Mouse (Mus musculus): ENCODE measurements around the gene Zfp629. TPM values are rescaled to one million over a fixed set of nuclear protein-coding genes. Genes with fewer than 3 reads are reported as not detected.

The Zfp629 gene
- total and polyA plus RNA-seq, 3 experiments, result 10.8 to 12.6 TPM; not detected in 1

DNA sequence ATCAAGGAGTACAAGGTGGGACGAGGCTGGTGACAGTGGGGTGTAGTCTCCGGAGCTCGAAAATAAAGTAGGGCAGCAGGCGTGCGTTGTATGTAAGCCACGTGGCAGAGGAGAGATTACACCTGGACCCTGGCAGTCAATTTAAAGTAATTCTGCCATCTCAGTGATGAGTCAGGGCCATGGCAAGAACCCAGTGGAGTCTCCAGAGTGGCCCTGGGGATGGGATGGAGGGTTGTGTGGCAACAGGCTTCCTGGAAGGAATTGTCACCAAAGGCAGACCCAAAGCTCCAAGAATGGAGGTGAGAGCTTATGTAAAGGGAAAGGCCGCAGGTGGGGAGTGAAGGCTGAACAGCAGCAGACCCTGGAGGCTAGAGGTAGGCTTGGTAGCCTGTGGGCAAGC, 15.0 kb downstream of the Zfp629 start:
- Histone ChIP-seq H3K4me1 (ENCODE audit: control insufficient read depth in 1 of 2, insufficient read depth in 2 of 2, low read length in 2 of 2) (no peaks in the 10 kb centered on the region), H3K36me3 (ENCODE audit: control insufficient read depth in 1 of 2, insufficient read depth in 2 of 2, low read length in 2 of 2) (peaks cover 0 to 12% of the 10 kb centered on the region in 2 experiments; a peak in 2 of 4 replicates), H3K79me2 (ENCODE audit: control insufficient read depth, insufficient read depth, low read length, poor library complexity) (no peaks in the 10 kb centered on the region), H3K4me3 (ENCODE audit: control insufficient read depth in 1 of 2, insufficient read depth in 1 of 2, low read depth in 2 of 2, low read length in 2 of 2) (no peak overlapping the region), H3K27me3 (ENCODE audit: control insufficient read depth in 1 of 2, insufficient read depth in 2 of 2, low read length in 2 of 2) (no peaks in the 10 kb centered on the region), H3K27ac (ENCODE audit: control insufficient read depth, low read depth, low read length) (no peak overlapping the region), H3K9me3 (replicated peaks; ENCODE audit: insufficient read depth, low read length) (no peaks in the 10 kb centered on the region), H3K9ac (ENCODE audit: control insufficient read depth, low read depth, low read length, poor library complexity, severe bottlenecking) (no peak overlapping the region)
- TF ChIP-seq ELF1 (IDR thresholded peaks at IDR 0.05; ENCODE audit: low read depth, low read length), result no peak
- no peak for DNase-seq (ENCODE audit: low read depth, low spot score)

DNA sequence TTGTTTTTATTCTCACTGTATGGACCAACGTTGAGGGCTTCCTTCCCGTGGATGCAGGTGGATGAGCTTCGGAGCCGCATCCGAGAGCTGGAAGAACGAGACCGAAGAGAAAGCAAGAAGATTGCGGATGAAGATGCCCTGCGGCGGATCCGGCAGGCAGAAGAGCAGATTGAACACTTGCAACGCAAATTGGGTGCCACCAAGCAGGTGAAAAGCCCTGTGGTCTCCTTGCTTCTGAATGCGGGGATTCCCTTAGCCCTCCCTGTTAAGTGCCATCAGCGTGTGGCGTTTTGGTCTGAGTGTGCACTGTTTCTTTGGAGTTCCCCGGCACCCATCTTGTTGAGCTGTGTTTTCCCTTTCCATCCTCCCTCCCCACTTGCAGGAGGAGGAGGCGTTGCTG, 18.9 kb downstream of the Zfp629 start:
- TF ChIP-seq MYB (IDR thresholded peaks at IDR 0.05; ENCODE audit: low read depth, low read length) (no peak), UBTF (IDR thresholded peaks at IDR 0.05; ENCODE audit: borderline replicate concordance, insufficient read depth, low read depth, low read length) (no peak), ETS1 (IDR thresholded peaks at IDR 0.05; ENCODE audit: low read depth, low read length) (no peak), MYC (IDR thresholded peaks at IDR 0.05; ENCODE audit: low read depth, low read length) (no peak), NELFE (IDR thresholded peaks at IDR 0.05; ENCODE audit: low read depth, low read length) (no peak), TBP (IDR thresholded peaks at IDR 0.05; ENCODE audit: low read depth, low read length) (no peak), ZC3H11A (IDR thresholded peaks at IDR 0.05; ENCODE audit: low read depth, low read length) (no peak), ZNF384 (IDR thresholded peaks at IDR 0.05; ENCODE audit: low read depth, low read length) (no peak), MXI1 (IDR thresholded peaks at IDR 0.05; ENCODE audit: low read depth, low read length) (no peak), ZMIZ1 (IDR thresholded peaks at IDR 0.05; ENCODE audit: low read depth, low read length) (no peak), ZKSCAN1 (IDR thresholded peaks at IDR 0.05; ENCODE audit: low read depth, low read length) (no peak), MAX (IDR thresholded peaks at IDR 0.05; ENCODE audit: low read length) (no peak), HCFC1 (IDR thresholded peaks at IDR 0.05; ENCODE audit: low read depth, low read length) (no peak), SMC3 (IDR thresholded peaks at IDR 0.05; ENCODE audit: low read depth, low read length) (no peak), MAZ (IDR thresholded peaks at IDR 0.05; ENCODE audit: low read depth, low read length) (no peak), GABPA (IDR thresholded peaks at IDR 0.05; ENCODE audit: low read depth, low read length) (no peak), MEF2A (IDR thresholded peaks at IDR 0.05; ENCODE audit: extremely low read depth, insufficient replicate concordance, low read depth, low read length, poor library complexity, severe bottlenecking) (no peak), USF2 (IDR thresholded peaks at IDR 0.05; ENCODE audit: borderline replicate concordance in 1 of 2, insufficient read depth in 1 of 2, low read depth in 1 of 2, low read length in 2 of 2) (no peak), NRF1 (IDR thresholded peaks at IDR 0.05; ENCODE audit: insufficient read depth, low read depth, low read length, poor library complexity, severe bottlenecking) (no peak), TCF12 (IDR thresholded peaks at IDR 0.05; ENCODE audit: low read depth, low read length) (no peak)
- H3K27me3 ChIP-seq (ENCODE audit: control insufficient read depth in 1 of 2, insufficient read depth in 2 of 2, low read length in 2 of 2), result no peaks in the 10 kb centered on the region
- no peak overlapping the region for H3K9ac ChIP-seq (ENCODE audit: control insufficient read depth, low read depth, low read length, poor library complexity, severe bottlenecking)
- no peak overlapping the region for H3K27ac ChIP-seq (ENCODE audit: control insufficient read depth, low read depth, low read length)
- H3K4me1 ChIP-seq (ENCODE audit: control insufficient read depth in 1 of 2, insufficient read depth in 2 of 2, low read length in 2 of 2), result no peaks in the 10 kb centered on the region
- no peak for DNase-seq (ENCODE audit: low read depth, low spot score)
- H3K79me2 ChIP-seq (ENCODE audit: control insufficient read depth, insufficient read depth, low read length, poor library complexity), result no peaks in the 10 kb centered on the region
- H3K36me3 ChIP-seq (ENCODE audit: control insufficient read depth in 1 of 2, insufficient read depth in 2 of 2, low read length in 2 of 2), result peaks cover 0 to 26% of the 10 kb centered on the region in 2 experiments; a peak in 2 of 4 replicates
- H3K4me3 ChIP-seq (ENCODE audit: control insufficient read depth in 1 of 2, insufficient read depth in 1 of 2, low read depth in 2 of 2, low read length in 2 of 2), result no peak overlapping the region
- no peaks in the 10 kb centered on the region for H3K9me3 ChIP-seq (replicated peaks; ENCODE audit: insufficient read depth, low read length)
